Mouse (Mus musculus) testis, postnatal 10 days (tissue): ENCODE measurements at regions not wholly inside any gene's neighbourhood (a gene's known extent, or its start where the extent isn't known, plus 50 kb on each side); places are given as distances from the start of the nearest gene placed in this dataset.

Source experiments
- DNase-seq: peaks from one replicate; pipeline ENCODE4 v3.0.0; 2021; ENCODE audit warnings: low spot score

GRCm38 (mm10) chr2:174892658-174893057 is 117.4 kb upstream of the Gm14444 start:
- DNase-seq: no peak

GRCm38 (mm10) chr2:174897424-174897823 is 112.6 kb upstream of the Gm14444 start:
- no peak for DNase-seq

GRCm38 (mm10) chr2:174899940-174900670 is 109.9 kb upstream of the Gm14444 start:
- DNase-seq: no peak

DNA sequence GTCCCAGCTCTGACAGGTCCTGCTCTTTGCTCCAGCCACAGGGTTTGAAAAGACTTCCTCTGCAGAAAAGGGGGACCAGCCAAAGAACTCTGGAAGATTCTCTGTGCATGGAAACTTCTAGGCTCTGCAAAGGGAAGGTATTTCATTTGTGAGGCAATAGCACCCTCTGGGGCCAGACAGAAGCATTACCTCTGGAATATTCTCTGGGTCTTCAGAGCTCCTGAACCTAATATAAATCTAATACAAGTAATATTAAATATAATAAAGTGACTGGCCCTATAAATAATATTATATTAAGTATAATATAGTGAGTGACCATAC is 109.4 kb upstream of the Gm14444 start:
- DNase-seq: peak; percentile 85

GRCm38 (mm10) chr2:174901801-174902200 is 108.2 kb upstream of the Gm14444 start:
- DNase-seq: no peak

- DNase-seq: no peak
These were observed 106.4 kb upstream of the Gm14444 start for GRCm38 (mm10) chr2:174903627-174904026.

DNA sequence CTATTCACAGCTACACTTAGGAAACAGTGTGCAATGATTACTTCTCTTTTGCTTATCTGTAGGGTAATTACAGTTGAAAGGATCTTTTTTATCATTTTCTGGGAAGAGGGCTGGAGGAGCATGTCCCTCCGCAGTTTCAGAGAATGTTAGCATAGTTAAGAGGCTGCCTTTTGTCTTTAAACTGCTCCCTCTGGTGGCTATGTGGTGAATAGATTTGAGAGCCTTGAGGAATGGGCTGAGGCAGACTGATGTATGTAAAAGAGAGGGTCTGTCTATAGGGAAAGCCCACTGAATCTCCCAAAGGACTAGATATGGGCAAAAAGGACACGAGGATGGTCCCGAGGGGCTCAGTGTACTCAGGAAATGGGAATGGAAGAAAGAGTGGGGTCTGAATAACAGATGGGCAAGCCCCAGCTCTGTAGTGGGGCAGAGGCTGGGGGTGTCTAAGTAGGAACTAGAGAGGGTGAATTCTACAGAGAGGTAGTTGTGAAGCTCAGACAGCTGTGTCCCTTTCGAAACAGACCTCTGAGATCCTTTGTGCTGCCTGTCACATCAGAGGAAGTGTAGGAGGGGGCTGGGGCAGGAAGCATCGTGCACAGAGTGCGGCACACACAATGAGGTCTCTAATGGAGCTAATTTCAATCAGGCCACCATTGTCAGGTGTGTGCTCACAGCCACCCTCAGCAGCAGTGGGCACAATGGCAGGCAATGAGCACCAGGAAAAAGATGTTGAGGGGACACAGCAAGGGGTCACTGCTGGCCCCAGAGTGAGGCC is 104.0 kb upstream of the Gm14444 start:
- DNase-seq: peak; percentile 54

- no peak for DNase-seq
These were observed 92.7 kb upstream of the Gm14444 start for GRCm38 (mm10) chr2:174917146-174917905.

- no peak for DNase-seq
These were observed 92.1 kb upstream of the Gm14444 start for GRCm38 (mm10) chr2:174917975-174918374.

- no peak for DNase-seq
These were observed 87.8 kb upstream of the Gm14444 start for GRCm38 (mm10) chr2:174922208-174922607.

DNA sequence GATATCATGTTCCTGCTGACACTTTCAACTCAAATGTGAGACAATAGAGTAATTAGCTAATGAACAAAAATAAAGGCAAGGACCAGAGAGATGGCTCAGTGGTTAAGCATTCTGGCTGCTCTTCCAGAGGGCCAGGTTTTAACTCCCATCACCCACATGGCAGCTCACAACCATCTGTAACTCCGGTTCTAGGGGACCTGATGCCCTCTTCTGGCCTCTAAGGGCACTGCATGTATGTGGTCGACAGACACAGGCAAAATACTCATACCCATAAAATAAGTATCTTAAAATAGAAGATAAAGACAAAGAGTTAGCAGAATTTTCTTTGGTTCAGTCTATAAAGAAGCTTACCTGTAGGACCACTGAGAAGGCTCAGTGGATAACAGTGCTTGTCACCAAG is 80.3 kb upstream of the Gm14444 start:
- DNase-seq: no peak

DNA sequence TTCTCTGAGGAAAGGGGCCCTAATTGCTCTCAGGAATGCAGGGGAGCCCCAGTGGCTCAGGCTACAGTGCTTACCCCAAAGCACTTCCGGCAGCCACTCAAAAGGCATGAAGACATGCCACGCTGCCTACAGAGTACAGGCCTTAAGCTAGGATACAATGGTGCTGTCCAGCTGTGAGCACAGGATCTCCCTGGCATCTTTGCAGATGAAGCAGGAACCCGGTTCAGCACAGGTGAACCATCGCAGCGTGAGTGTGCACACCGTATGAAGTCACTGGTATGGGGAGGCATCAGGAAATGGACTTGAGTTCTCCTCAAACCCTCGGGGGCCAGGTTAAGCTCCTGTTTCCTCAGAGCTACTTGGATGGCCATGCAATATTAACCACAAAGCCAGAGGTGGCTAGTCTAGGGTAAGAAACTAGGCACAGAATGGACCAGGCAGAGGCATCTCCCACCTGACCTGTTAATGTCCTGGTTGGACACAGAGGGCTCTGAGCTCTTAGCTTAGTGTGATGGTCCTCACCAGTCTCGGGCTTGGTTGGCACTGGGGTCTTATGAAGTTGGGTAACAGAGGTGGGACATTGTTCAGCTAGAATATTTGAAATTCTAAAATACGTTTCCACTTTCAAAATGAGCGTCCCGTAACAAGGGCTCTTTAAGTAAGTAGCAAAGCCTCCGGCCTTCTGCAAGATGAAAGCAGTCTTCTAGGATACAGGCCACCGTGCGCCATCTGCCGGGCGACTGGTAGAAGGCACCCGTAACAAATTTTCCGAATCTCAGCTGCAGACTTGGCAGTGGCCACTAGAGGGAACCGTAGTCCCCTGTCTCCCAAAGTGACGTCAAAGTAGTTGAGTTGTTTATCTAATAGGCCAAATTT is 77.7 kb upstream of the Gm14444 start:
- DNase-seq: peak; percentile 87

- no peak for DNase-seq
These were observed 77.1 kb upstream of the Gm14444 start for GRCm38 (mm10) chr2:174933013-174933353.

GRCm38 (mm10) chr2:174936665-174937064 is 73.4 kb upstream of the Gm14444 start:
- DNase-seq: peak; percentile 49

DNA sequence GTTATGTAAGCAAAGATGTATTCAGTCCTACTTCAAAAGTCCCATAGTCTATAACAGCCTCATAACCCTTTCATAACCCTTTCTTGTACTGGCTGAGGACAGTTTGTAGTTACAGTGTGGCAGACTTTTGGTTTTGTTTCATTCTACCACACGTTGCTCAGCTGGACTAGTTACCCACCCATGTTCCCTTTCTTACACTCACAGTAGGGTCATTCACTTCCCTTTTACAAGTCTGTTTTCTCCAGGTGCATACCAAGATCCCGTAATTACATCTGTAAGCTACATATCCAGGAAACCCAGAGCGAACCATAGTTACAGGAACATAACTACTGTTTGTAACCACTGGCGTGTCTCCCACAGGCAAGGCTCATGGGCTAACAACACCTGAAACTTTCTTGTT is 72.1 kb upstream of the Gm14444 start:
- no peak for DNase-seq

GRCm38 (mm10) chr2:174942221-174942620 is 67.8 kb upstream of the Gm14444 start:
- no peak for DNase-seq

DNA sequence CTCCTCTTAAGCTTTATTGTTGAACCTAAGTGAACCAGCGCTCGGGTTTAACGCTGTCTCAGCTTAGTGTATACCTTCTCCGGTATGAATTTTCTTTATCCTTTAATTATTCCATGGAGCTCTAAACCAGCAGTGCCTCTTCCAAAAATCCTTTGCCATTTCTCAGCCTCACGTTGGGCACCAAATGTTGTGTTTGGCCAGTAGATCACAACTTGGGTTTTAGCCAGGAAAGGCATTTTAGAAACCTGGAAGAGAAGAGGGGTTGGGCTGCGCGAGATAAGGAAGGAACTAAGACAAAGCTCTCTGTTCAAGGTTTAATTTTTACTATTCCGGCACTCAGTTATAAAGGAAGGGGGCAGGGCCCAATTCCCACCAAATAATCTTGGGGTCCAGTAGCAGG is 61.9 kb upstream of the Gm14444 start:
- no peak for DNase-seq
